Mouse (Mus musculus): ENCODE measurements around the gene Gstm5. TPM values are rescaled to one million over a fixed set of nuclear protein-coding genes. Genes with fewer than 3 reads are reported as not detected.
"Not testable (repeated sequence)": the region's sequence is repeated elsewhere in the genome, so short reads cannot be mapped to it uniquely, and the experiment has no call there.

Gene Gstm5
- polyA plus RNA-seq, 1 experiment from 2014 or later, result 239 TPM

DNA sequence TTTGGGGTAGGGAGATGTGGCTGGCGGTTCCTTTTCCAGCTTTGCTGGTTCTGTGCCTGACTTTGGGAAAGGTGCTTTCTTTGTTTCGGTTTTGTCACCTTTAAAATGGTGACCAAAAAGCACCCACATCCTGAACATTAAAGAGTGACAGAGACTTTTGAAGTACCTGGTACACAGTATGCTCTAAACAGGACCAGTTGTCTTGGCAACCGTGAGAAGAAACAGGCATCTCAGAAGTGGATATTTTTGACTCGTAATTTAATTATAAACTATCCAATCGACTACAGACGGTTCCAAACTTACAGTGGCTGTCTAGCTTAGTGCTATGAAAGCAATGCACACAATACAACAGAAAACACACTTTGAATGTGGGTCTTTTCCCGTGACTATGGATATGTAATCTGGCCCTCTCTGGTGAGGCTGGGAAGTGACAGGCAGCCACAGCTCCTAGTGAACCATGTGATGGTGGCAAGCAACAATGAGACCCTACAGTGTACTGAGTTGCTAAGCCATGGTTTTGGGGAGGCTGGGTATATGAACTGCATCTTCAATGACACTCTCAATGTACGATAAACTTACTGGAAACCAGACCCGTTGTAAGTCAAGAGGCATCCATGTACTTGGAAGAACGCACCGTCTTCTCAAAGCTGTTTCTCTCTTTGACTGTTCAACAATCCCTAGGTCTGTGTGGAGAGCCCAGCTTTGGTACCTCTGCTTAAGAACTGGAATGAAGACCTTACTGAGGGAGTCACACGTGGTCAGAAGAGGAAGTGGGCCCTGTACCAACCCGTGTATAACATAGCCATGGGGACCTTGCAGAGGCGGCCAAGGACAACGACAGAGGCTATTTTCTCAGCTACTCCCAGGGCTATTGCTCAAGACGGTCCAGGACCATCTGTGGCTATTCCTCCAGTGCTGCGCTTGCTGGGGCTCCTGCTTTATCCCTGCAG lies 42.1 kb upstream of the Gstm5 start:
- no peaks in the 10 kb centered on the region for H3K27me3 ChIP-seq (ENCODE audit: control insufficient read depth, insufficient read depth, low read depth, low read length)
- 0 out of 2 replicates have a peak overlapping the region, but pooled peaks have one; percentile 11 for H3K27ac ChIP-seq (ENCODE audit: low read length)
- H3K4me2 ChIP-seq (ENCODE audit: low read length), result no peak overlapping the region
- H3K9me3 ChIP-seq (replicated peaks; ENCODE audit: control insufficient read depth, low read length, poor library complexity, severe bottlenecking), result no peaks in the 10 kb centered on the region
- peaks cover 21% of the 10 kb centered on the region for H3K4me1 ChIP-seq (ENCODE audit: control insufficient read depth, insufficient read depth, low read length)
- no peaks in the 10 kb centered on the region for H3K36me3 ChIP-seq (ENCODE audit: control insufficient read depth, insufficient read depth, low read length)
- H3K9ac ChIP-seq (ENCODE audit: low read depth, low read length), result no peak overlapping the region
- H3K4me3 ChIP-seq (ENCODE audit: low read depth, low read length), result no peak overlapping the region
- no peak for ATAC-seq
- WGBS, result 80% methylated on average over 17 of the region's 17 CpGs

DNA sequence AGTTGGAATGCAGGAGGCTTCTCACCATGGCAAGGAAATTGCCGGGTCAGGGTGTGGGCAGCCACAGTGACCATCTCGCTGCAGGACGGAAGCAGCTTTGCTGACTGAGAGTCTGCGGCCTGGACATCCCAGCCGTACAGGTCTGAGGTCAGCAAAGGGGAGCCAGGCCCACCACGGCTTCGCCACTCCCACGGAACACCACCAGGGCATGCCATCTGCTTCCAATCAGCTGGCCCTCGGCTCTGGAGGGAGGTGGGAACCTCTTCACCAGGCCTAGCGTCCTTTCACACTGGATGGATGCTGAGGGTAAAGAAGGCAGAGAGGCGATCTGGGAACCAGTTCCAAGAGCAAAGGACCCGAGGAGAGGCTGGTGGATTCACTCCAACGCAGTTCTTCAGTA lies 40.3 kb upstream of the Gstm5 start:
- no peaks in the 10 kb centered on the region for H3K36me3 ChIP-seq (ENCODE audit: control insufficient read depth, insufficient read depth, low read length)
- ATAC-seq, result no peak
- 89% methylated on average over 13 of the region's 13 CpGs for WGBS
- H3K4me1 ChIP-seq (ENCODE audit: control insufficient read depth, insufficient read depth, low read length), result peaks cover 7% of the 10 kb centered on the region
- no peak overlapping the region for H3K27ac ChIP-seq (ENCODE audit: low read length)
- no peak overlapping the region for H3K4me3 ChIP-seq (ENCODE audit: low read depth, low read length)
- H3K27me3 ChIP-seq (ENCODE audit: control insufficient read depth, insufficient read depth, low read depth, low read length), result no peaks in the 10 kb centered on the region
- no peak overlapping the region for H3K4me2 ChIP-seq (ENCODE audit: low read length)
- H3K9me3 ChIP-seq (replicated peaks; ENCODE audit: control insufficient read depth, low read length, poor library complexity, severe bottlenecking), result no peaks in the 10 kb centered on the region
- no peak overlapping the region for H3K9ac ChIP-seq (ENCODE audit: low read depth, low read length)

DNA sequence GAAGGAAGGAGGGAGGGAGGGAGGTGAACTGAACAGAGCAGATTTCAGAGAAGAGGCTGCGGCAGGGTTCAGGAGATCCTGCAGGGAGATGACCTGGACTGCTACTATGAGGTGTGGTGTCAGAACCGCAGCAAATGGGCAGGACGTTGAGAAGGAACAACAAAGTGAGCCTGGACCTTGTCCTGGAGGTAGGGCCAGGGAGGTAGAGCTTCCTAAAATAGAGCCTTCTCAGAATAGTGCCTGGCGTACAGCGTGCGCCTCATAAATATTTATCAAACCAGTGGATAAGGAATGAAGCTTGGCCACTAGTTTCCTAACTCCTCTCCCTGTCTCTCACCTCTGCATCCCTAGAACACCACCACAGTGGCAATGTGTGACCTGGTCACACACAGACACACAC lies 38.0 kb upstream of the Gstm5 start:
- no peak overlapping the region for H3K4me3 ChIP-seq (ENCODE audit: low read depth, low read length)
- WGBS, result 58% methylated on average over 6 of the region's 6 CpGs
- H3K4me2 ChIP-seq (ENCODE audit: low read length), result no peak overlapping the region
- no peak overlapping the region for H3K9ac ChIP-seq (ENCODE audit: low read depth, low read length)
- H3K36me3 ChIP-seq (ENCODE audit: control insufficient read depth, insufficient read depth, low read length), result no peaks in the 10 kb centered on the region
- H3K9me3 ChIP-seq (replicated peaks; ENCODE audit: control insufficient read depth, low read length, poor library complexity, severe bottlenecking), result no peaks in the 10 kb centered on the region
- no peak overlapping the region for H3K27ac ChIP-seq (ENCODE audit: low read length)
- H3K27me3 ChIP-seq (ENCODE audit: control insufficient read depth, insufficient read depth, low read depth, low read length), result no peaks in the 10 kb centered on the region
- no peak for ATAC-seq
- no peaks in the 10 kb centered on the region for H3K4me1 ChIP-seq (ENCODE audit: control insufficient read depth, insufficient read depth, low read length)

- not testable (repeated sequence) for H3K27ac ChIP-seq (ENCODE audit: low read length); H3K36me3 ChIP-seq (ENCODE audit: control insufficient read depth, insufficient read depth, low read length); H3K4me1 ChIP-seq (ENCODE audit: control insufficient read depth, insufficient read depth, low read length); H3K27me3 ChIP-seq (ENCODE audit: control insufficient read depth, insufficient read depth, low read depth, low read length); H3K4me3 ChIP-seq (ENCODE audit: low read depth, low read length); H3K4me2 ChIP-seq (ENCODE audit: low read length); H3K9ac ChIP-seq (ENCODE audit: low read depth, low read length); H3K9me3 ChIP-seq (replicated peaks; ENCODE audit: control insufficient read depth, low read length, poor library complexity, severe bottlenecking); ATAC-seq
- 86% methylated on average over 5 of the region's 5 CpGs for WGBS
Observed at GRCm38 (mm10) chr3:107861483-107861882, 34.1 kb upstream of the Gstm5 start.

- no peak overlapping the region for H3K4me2 ChIP-seq (ENCODE audit: low read length)
- no peaks in the 10 kb centered on the region for H3K27me3 ChIP-seq (ENCODE audit: control insufficient read depth, insufficient read depth, low read depth, low read length)
- no peaks in the 10 kb centered on the region for H3K36me3 ChIP-seq (ENCODE audit: control insufficient read depth, insufficient read depth, low read length)
- H3K9me3 ChIP-seq (replicated peaks; ENCODE audit: control insufficient read depth, low read length, poor library complexity, severe bottlenecking), result no peaks in the 10 kb centered on the region
- peaks cover 3% of the 10 kb centered on the region; the same call in 1 of the 2 replicates for H3K4me1 ChIP-seq (ENCODE audit: control insufficient read depth, insufficient read depth, low read length)
- 79% methylated on average over 2 of the region's 2 CpGs for WGBS
- no peak overlapping the region for H3K27ac ChIP-seq (ENCODE audit: low read length)
- no peak overlapping the region for H3K4me3 ChIP-seq (ENCODE audit: low read depth, low read length)
- no peak overlapping the region for H3K9ac ChIP-seq (ENCODE audit: low read depth, low read length)
- ATAC-seq, result no peak
Observed at GRCm38 (mm10) chr3:107862471-107862870, 33.1 kb upstream of the Gstm5 start.

GRCm38 (mm10) chr3:107863471-107863870 lies 32.1 kb upstream of the Gstm5 start:
- WGBS, result 80% methylated on average over 5 of the region's 5 CpGs
- no peaks in the 10 kb centered on the region for H3K36me3 ChIP-seq (ENCODE audit: control insufficient read depth, insufficient read depth, low read length)
- H3K27ac ChIP-seq (ENCODE audit: low read length), result peak overlapping the region; percentile 15; the same call in 1 of the 2 replicates
- peaks cover 3% of the 10 kb centered on the region; the same call in 1 of the 2 replicates for H3K4me1 ChIP-seq (ENCODE audit: control insufficient read depth, insufficient read depth, low read length)
- H3K4me3 ChIP-seq (ENCODE audit: low read depth, low read length), result no peak overlapping the region
- H3K4me2 ChIP-seq (ENCODE audit: low read length), result no peak overlapping the region
- 0 out of 2 replicates have a peak, but pooled peaks have one; percentile 3 for ATAC-seq
- H3K9ac ChIP-seq (ENCODE audit: low read depth, low read length), result no peak overlapping the region
- H3K27me3 ChIP-seq (ENCODE audit: control insufficient read depth, insufficient read depth, low read depth, low read length), result no peaks in the 10 kb centered on the region
- no peaks in the 10 kb centered on the region for H3K9me3 ChIP-seq (replicated peaks; ENCODE audit: control insufficient read depth, low read length, poor library complexity, severe bottlenecking)

DNA sequence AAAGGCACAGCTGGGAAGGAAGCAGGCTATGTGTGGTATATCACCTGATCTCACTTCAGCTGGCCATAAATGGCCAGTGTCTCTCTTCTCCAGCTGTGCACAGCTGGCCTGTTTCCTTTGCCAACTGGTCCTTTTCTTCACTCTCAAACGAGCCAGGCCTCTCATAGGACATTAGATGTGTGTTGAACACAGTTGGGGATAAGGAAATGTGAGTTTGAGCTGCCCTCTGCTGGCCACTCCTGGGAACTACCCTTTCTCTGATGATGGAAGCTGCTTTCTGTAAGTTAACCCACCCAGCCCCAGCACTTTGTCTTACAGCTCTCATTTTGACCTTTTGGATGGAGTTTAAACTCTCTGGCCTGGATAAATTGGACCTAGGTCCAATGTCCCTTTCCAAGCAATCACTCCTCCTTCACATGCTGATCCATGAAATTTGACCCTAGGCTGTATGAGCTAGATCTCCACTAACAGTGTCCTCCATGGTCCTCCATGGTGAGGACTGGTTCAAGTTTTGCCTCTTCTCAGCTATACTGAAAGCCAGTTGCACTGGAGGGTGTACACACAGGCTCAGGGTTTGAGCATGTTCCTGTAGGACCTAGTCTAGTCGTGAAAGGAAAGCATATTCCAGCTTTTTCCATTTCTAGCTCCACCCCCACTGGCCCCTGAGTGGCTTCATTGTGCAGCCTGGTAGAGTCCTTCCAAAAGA lies 31.6 kb upstream of the Gstm5 start:
- 13% methylated on average over 2 of the region's 2 CpGs for WGBS
- Histone ChIP-seq H3K4me1 (ENCODE audit: control insufficient read depth, insufficient read depth, low read length) (peaks cover 7% of the 10 kb centered on the region), H3K27me3 (ENCODE audit: control insufficient read depth, insufficient read depth, low read depth, low read length) (no peaks in the 10 kb centered on the region), H3K9ac (ENCODE audit: low read depth, low read length) (no peak overlapping the region), H3K9me3 (replicated peaks; ENCODE audit: control insufficient read depth, low read length, poor library complexity, severe bottlenecking) (no peaks in the 10 kb centered on the region), H3K27ac (ENCODE audit: low read length) (no peak overlapping the region), H3K4me3 (ENCODE audit: low read depth, low read length) (no peak overlapping the region), H3K4me2 (ENCODE audit: low read length) (no peak overlapping the region), H3K36me3 (ENCODE audit: control insufficient read depth, insufficient read depth, low read length) (no peaks in the 10 kb centered on the region)
- peak; percentile 88 for ATAC-seq

GRCm38 (mm10) chr3:107865364-107866091 lies 30.1 kb upstream of the Gstm5 start:
- H3K9me3 ChIP-seq (replicated peaks; ENCODE audit: control insufficient read depth, low read length, poor library complexity, severe bottlenecking), result no peaks in the 10 kb centered on the region

More at GRCm38 (mm10) chr3:107865364-107866091, 30.1 kb upstream of the Gstm5 start:
- Histone ChIP-seq H3K9ac (ENCODE audit: low read depth, low read length) (no peak overlapping the region), H3K27me3 (ENCODE audit: control insufficient read depth, insufficient read depth, low read depth, low read length) (no peaks in the 10 kb centered on the region), H3K4me3 (ENCODE audit: low read depth, low read length) (no peak overlapping the region), H3K27ac (ENCODE audit: low read length) (no peak overlapping the region), H3K4me2 (ENCODE audit: low read length) (no peak overlapping the region), H3K4me1 (ENCODE audit: control insufficient read depth, insufficient read depth, low read length) (peaks cover 9% of the 10 kb centered on the region), H3K36me3 (ENCODE audit: control insufficient read depth, insufficient read depth, low read length) (no peaks in the 10 kb centered on the region)
- no peak for ATAC-seq
- WGBS, result 73% methylated on average over 10 of the region's 10 CpGs
